Mouse (Mus musculus) olfactory bulb, adult 2 months (tissue): ENCODE measurements around the gene Cygb.

ENCODE experiments used
- CTCF ChIP-seq: fragments of 200-500 bp; IDR thresholded peaks from 2 replicates; pipeline ENCODE4 v1.5.1; 2012; ENCODE audit warnings: low read depth, mild to moderate bottlenecking, low read length, moderate library complexity; ENCODE audit not compliant: insufficient read depth
- POLR2A ChIP-seq: fragments of 200-500 bp; IDR thresholded peaks from 2 replicates; pipeline ENCODE4 v1.6.1; 2012; ENCODE audit warnings: mild to moderate bottlenecking, low read depth, low read length, moderate library complexity; ENCODE audit not compliant: insufficient read depth

DNA sequence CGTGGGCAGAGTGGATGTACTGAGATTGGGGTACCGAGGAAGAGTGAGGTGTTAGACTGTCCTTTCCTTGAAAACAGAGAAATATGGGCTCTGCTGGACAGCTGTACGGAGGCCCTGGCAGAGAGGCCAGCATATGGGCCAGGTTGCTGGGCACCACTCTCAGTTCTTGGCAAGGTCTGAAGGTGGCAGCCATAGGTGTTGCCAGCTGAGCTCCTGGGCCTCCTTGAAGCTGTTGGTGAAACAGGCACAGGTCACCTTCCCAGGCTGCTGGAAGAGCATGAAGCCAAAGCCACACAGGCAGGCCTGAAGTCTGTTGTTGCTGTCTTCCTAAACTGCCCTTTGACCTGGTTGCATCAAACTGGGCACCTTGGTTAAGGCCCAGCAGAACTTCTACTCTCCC lies 12.4 kb downstream of the Cygb start:
- TF ChIP-seq CTCF (no peak), POLR2A (no peak)
